Mouse (Mus musculus) heart, adult 2 months (tissue): ENCODE measurements around the gene Pogz. TPM values are rescaled to one million over a fixed set of nuclear protein-coding genes. Genes with fewer than 3 reads are reported as not detected.
A peak's percentile ranks its signal among the peaks of the same experiment; 100 is the strongest.
"Not testable (repeated sequence)": the region's sequence is repeated elsewhere in the genome, so short reads cannot be mapped to it uniquely, and the experiment has no call there.

Source experiments
- DNase-seq, 2 experiments: peaks; one replicate each; pipeline ENCODE4 v3.0.0; 2021
- H3K27ac ChIP-seq: fragments of 200-600 bp; 2 replicates; pipeline ENCODE4 v1.8.1; 2022
- H3K27me3 ChIP-seq: fragments of 200-500 bp; 2 replicates; pipeline ENCODE4 v1.6.1; 2012; ENCODE audit warnings: mild to moderate bottlenecking, low read length, inconsistent platforms, mixed read lengths; ENCODE audit not compliant: control insufficient read depth, insufficient read depth
- H3K36me3 ChIP-seq: fragments of 200-500 bp; 2 replicates; pipeline ENCODE4 v1.6.1; 2012; ENCODE audit warnings: low read length, inconsistent platforms; ENCODE audit not compliant: control insufficient read depth, insufficient read depth
- H3K4me1 ChIP-seq: fragments of 200-500 bp; 2 replicates; pipeline ENCODE4 v1.6.1; 2011; ENCODE audit warnings: low read length; ENCODE audit not compliant: control insufficient read depth, insufficient read depth
- H3K4me3 ChIP-seq: fragments of 200-600 bp; 2 replicates; pipeline ENCODE4 v1.8.1; 2022
- H3K79me2 ChIP-seq: fragments of 200-500 bp; replicated peaks from 2 replicates; pipeline ENCODE4 v1.6.1; 2012; ENCODE audit warnings: mild to moderate bottlenecking, inconsistent platforms, low read length, moderate library complexity, mixed read lengths; ENCODE audit not compliant: control insufficient read depth, insufficient read depth
- H3K9ac ChIP-seq: fragments of 200-500 bp; 2 replicates; pipeline ENCODE4 v1.6.1; 2012; ENCODE audit warnings: low read depth, mild to moderate bottlenecking, control low read depth, inconsistent platforms, low read length, mixed read lengths
- CTCF ChIP-seq: fragments of 200-600 bp; IDR thresholded peaks from 2 replicates; pipeline ENCODE4 v1.8.1; 2022; ENCODE audit warnings: antibody characterized with exemption, mild to moderate bottlenecking, moderate library complexity
- EP300 ChIP-seq: fragments of 200-500 bp; IDR thresholded peaks from 2 replicates; pipeline ENCODE4 v1.6.1; 2011; ENCODE audit warnings: low read depth, low read length, control low read depth; ENCODE audit not compliant: insufficient read depth
- POLR2A ChIP-seq: fragments of 200-500 bp; IDR thresholded peaks from 2 replicates; pipeline ENCODE4 v1.6.1; 2011; ENCODE audit warnings: mild to moderate bottlenecking, low read depth, low read length, control low read depth; ENCODE audit not compliant: insufficient read depth
- WGBS: fragments of 180-500 bp; shearing (Covaris S2); methylation state at CpG from one replicate; pipeline ENCODE4 v1.1.7; 2018; 5-methylcytosine and 5-hydroxymethylcytosine counted together
- intact Hi-C: fragments of 180-260 bp; cut with DNase I; formaldehyde crosslinking; loops from one replicate; pipeline ENCODE4 v1.15.1; 2025
- polyA plus RNA-seq: library from polyadenylated mRNA; depleted of rRNA; stranded (reverse); fragments of >200 nt; gene quantifications from 2 replicates; pipeline ENCODE4 v1.2.3, GENCODE M21; 2012; rRNA removed
- total RNA-seq, 2 experiments: library from RNA; stranded (reverse); gene quantifications; 2 replicates each; pipeline ENCODE4 v1.2.3; 2021

The Pogz gene
- total and polyA plus RNA-seq, 3 experiments = 13.7 to 17.3 (median 17.3) TPM

GRCm38 (mm10) chr3:94922333-94922732, 85.0 kb downstream of the Pogz start:
- no peak for TF ChIP-seq CTCF
- TF ChIP-seq EP300 = no peak
- TF ChIP-seq POLR2A = no peak
- Histone ChIP-seq H3K4me1 (no peaks in the 10 kb centered on the region), H3K27me3 (no peaks in the 10 kb centered on the region), H3K9ac (no peak overlapping the region), H3K79me2 (no peaks in the 10 kb centered on the region), H3K27ac (no peak overlapping the region), H3K4me3 (no peak overlapping the region), H3K36me3 (no peaks in the 10 kb centered on the region)
- intact Hi-C loops = no loop called here
- DNase-seq = no peak
- WGBS = 47% methylated on average over 3 of the region's 3 CpGs

- Histone ChIP-seq H3K36me3 (no peaks in the 10 kb centered on the region), H3K9ac (no peak overlapping the region), H3K27me3 (no peaks in the 10 kb centered on the region), H3K4me3 (no peak overlapping the region), H3K27ac (no peak overlapping the region), H3K4me1 (no peaks in the 10 kb centered on the region), H3K79me2 (no peaks in the 10 kb centered on the region)
- 57% methylated on average over 8 of the region's 8 CpGs for WGBS
- intact Hi-C loops = no loop called here
- DNase-seq = no peak
- TF ChIP-seq CTCF = no peak
- TF ChIP-seq EP300 = no peak
- TF ChIP-seq POLR2A = no peak
These were observed 87.3 kb downstream of the Pogz start for GRCm38 (mm10) chr3:94924688-94925087.

DNA sequence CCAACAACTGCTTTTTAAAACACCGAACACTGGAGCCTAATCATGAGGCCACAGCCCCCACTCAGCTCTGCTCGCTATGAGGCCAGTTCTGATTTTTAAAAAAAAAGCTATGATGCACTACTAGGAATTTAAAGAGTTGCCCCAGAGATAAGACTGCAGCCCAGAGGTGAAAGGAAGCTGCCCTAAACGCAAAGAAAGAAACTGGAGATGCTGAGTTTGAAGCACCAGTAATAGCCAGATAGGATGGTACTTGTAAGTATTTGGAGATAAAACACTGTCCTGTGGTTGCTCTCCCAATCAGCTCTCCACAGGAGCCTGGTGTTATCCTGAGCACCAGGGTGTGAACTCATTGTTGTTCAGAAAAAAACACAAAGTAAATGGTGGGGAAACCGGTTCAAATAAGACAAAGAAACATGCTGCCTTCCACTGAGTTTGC, 89.0 kb downstream of the Pogz start:
- H3K4me1 ChIP-seq, H3K9ac ChIP-seq, H3K27me3 ChIP-seq, H3K4me3 ChIP-seq, H3K27ac ChIP-seq, DNase-seq, intact Hi-C loops, H3K36me3 ChIP-seq, H3K79me2 ChIP-seq: not testable (repeated sequence)
- WGBS = 41% methylated on average over 4 of the region's 4 CpGs

GRCm38 (mm10) chr3:94928979-94929378, 91.6 kb downstream of the Pogz start:
- intact Hi-C loops, DNase-seq: not testable (repeated sequence)
- 93% methylated on average over 4 of the region's 4 CpGs for WGBS

GRCm38 (mm10) chr3:94930386-94931266, 93.3 kb downstream of the Pogz start:
- not testable (repeated sequence) for H3K4me3 ChIP-seq, H3K79me2 ChIP-seq, H3K9ac ChIP-seq, H3K27me3 ChIP-seq, H3K36me3 ChIP-seq
- intact Hi-C loops = loop anchor here (5.0 kb wide), 1 partner anchor 238 kb away; the partner anchor contains the start of gene Selenbp2
- WGBS = 33% methylated on average over 7 of the region's 7 CpGs
- H3K27ac ChIP-seq = peak overlapping the region; percentile 36
- DNase-seq = peak; percentile 56 to 57
- H3K4me1 ChIP-seq = peaks cover 10% of the 10 kb centered on the region

More at GRCm38 (mm10) chr3:94928979-94929378, 91.6 kb downstream of the Pogz start:
- not testable (repeated sequence) for H3K9ac ChIP-seq, H3K27ac ChIP-seq, H3K27me3 ChIP-seq, H3K36me3 ChIP-seq, H3K4me3 ChIP-seq, H3K79me2 ChIP-seq, H3K4me1 ChIP-seq

GRCm38 (mm10) chr3:94931427-94932082, 94.2 kb downstream of the Pogz start:
- not testable (repeated sequence) for H3K27me3 ChIP-seq, H3K79me2 ChIP-seq, H3K27ac ChIP-seq, H3K4me3 ChIP-seq, DNase-seq, H3K9ac ChIP-seq, H3K36me3 ChIP-seq
- intact Hi-C loops = loop anchor here (5.0 kb wide), 1 partner anchor 239 kb away; the partner anchor contains the start of gene Selenbp2
- H3K4me1 ChIP-seq = peaks cover 13% of the 10 kb centered on the region
- WGBS = 88% methylated on average over 10 of the region's 10 CpGs

Other genes with a start within 250 kb of the Pogz start
- gene Gm10972, start 194.5 kb upstream of the Pogz start, total RNA-seq = not detected
- gene Gm10972, start 194.5 kb upstream of the Pogz start, polyA plus RNA-seq = not detected in 2 replicates
- gene Tuft1, start 178.7 kb upstream of the Pogz start, total RNA-seq = 1 to 10 TPM; 2.0 to 2.1 TPM
- 1.6 and 1.9 TPM in 2 replicates for gene Tuft1, start 178.7 kb upstream of the Pogz start, polyA plus RNA-seq
- 10 to 100 TPM; 12.4 to 19.0 TPM for gene Selenbp2, start 144.0 kb upstream of the Pogz start, total RNA-seq
- 4.1 and 6.8 TPM in 2 replicates for gene Selenbp2, start 144.0 kb upstream of the Pogz start, polyA plus RNA-seq
- under 1 TPM; 0.25 to 0.50 TPM for gene Cgn, start 51.1 kb upstream of the Pogz start, total RNA-seq
- 0.26 and 0.43 TPM in 2 replicates for gene Cgn, start 51.1 kb upstream of the Pogz start, polyA plus RNA-seq
- 100 to 1,000 TPM; 212 to 223 TPM for gene Psmb4, start 49.4 kb downstream of the Pogz start, total RNA-seq
- gene Psmb4, start 49.4 kb downstream of the Pogz start, polyA plus RNA-seq = 232 and 374 TPM in 2 replicates
- gene Selenbp1, start 95.5 kb downstream of the Pogz start, total RNA-seq = 100 to 1,000 TPM; 100 to 122 TPM
- gene Selenbp1, start 95.5 kb downstream of the Pogz start, polyA plus RNA-seq = 190 and 223 TPM in 2 replicates
- 1 to 10 TPM; 6.6 to 8.0 TPM for gene Rfx5, start 116.5 kb downstream of the Pogz start, total RNA-seq
- 5.6 and 7.1 TPM in 2 replicates for gene Rfx5, start 116.5 kb downstream of the Pogz start, polyA plus RNA-seq
- gene Pi4kb, start 137.2 kb downstream of the Pogz start, total RNA-seq = 10 to 100 TPM; 25.8 to 29.5 TPM
- gene Pi4kb, start 137.2 kb downstream of the Pogz start, polyA plus RNA-seq = 18.7 and 28.7 TPM in 2 replicates
- gene Zfp687, start 177.9 kb downstream of the Pogz start, total RNA-seq = 10 to 100 TPM; 11.0 to 13.5 TPM
- 10.6 and 10.9 TPM in 2 replicates for gene Zfp687, start 177.9 kb downstream of the Pogz start, polyA plus RNA-seq
- 100 to 1,000 TPM; 121 to 140 TPM for gene Psmd4, start 205.0 kb downstream of the Pogz start, total RNA-seq
- gene Psmd4, start 205.0 kb downstream of the Pogz start, polyA plus RNA-seq = 119 and 144 TPM in 2 replicates